Mouse (Mus musculus) E14TG2a.4 (cell line): ENCODE data around the gene Gm20518.
A peak's percentile ranks its signal among the peaks of the same experiment; 100 is the strongest.

Source experiments
- H3K27me3 ChIP-seq: 2 replicates; pipeline ENCODE4 v1.6.1; 2014; ENCODE audit warnings: low read length, control low read depth; ENCODE audit not compliant: insufficient read depth
- H3K36me3 ChIP-seq: 2 replicates; pipeline ENCODE4 v1.6.1; 2014; ENCODE audit warnings: low read length, control low read depth; ENCODE audit not compliant: insufficient read depth
- H3K4me1 ChIP-seq: replicated peaks from 2 replicates; pipeline ENCODE4 v1.6.1; 2014; ENCODE audit warnings: low read depth, low read length, control low read depth
- H3K4me3 ChIP-seq: replicated peaks from 2 replicates; pipeline ENCODE4 v1.5.1; 2014; ENCODE audit warnings: mild to moderate bottlenecking, low read length
- H3K9me3 ChIP-seq: 2 replicates; pipeline ENCODE4 v1.6.1; 2014; ENCODE audit warnings: low read length, control low read depth
- CTCF ChIP-seq: conservative IDR thresholded peaks from 2 replicates; pipeline ENCODE4 v1.5.1; 2014; ENCODE audit warnings: low read length
- NANOG ChIP-seq: IDR thresholded peaks from 2 replicates; pipeline ENCODE4 v1.6.1; 2014; ENCODE audit warnings: borderline replicate concordance, low read length, mixed read lengths
- POU5F1 ChIP-seq: IDR thresholded peaks from 2 replicates; pipeline ENCODE4 v1.6.1; 2014; ENCODE audit warnings: low read length, borderline replicate concordance

Gene Gm20518

GRCm38 (mm10) chr16:17929211-17929610 is 37.7 kb upstream of the Gm20518 start:
- H3K4me1 ChIP-seq, result peaks cover 63% of the 10 kb centered on the region
- H3K4me3 ChIP-seq, result peak overlapping the region; percentile 95
- no peaks in the 10 kb centered on the region for H3K27me3 ChIP-seq
- TF ChIP-seq NANOG (no peak), CTCF (no peak), POU5F1 (no peak)
- no peaks in the 10 kb centered on the region for H3K9me3 ChIP-seq
- H3K36me3 ChIP-seq, result peaks cover 43% of the 10 kb centered on the region

- H3K27me3 ChIP-seq, result no peaks in the 10 kb centered on the region
- H3K4me1 ChIP-seq, result peaks cover 69% of the 10 kb centered on the region
- no peaks in the 10 kb centered on the region for H3K9me3 ChIP-seq
- TF ChIP-seq NANOG, result peak; percentile 88
- TF ChIP-seq CTCF, result peak; percentile 30; the same call in 1 of the 2 replicates
- no peak for TF ChIP-seq POU5F1
- peak overlapping the region; percentile 95 for H3K4me3 ChIP-seq
- peaks cover 49% of the 10 kb centered on the region for H3K36me3 ChIP-seq
Observed at GRCm38 (mm10) chr16:17928627-17929104, 37.2 kb upstream of the Gm20518 start.

- Histone ChIP-seq H3K4me3 (peak within 1 kb of the TSS; percentile 95), H3K36me3 (peaks cover 54% of the 10 kb centered on the region), H3K9me3 (no peaks in the 10 kb centered on the region), H3K27me3 (no peaks in the 10 kb centered on the region), H3K4me1 (peaks cover 70% of the 10 kb centered on the region)
- TF ChIP-seq CTCF, result no peak
- TF ChIP-seq NANOG, result no peak
- no peak for TF ChIP-seq POU5F1
Observed at GRCm38 (mm10) chr16:17928087-17928580, 36.7 kb upstream of the Gm20518 start, which contains the start of gene Slc25a1. TSS of gene Slc25a1 (minus strand) at chr16:17928219.

GRCm38 (mm10) chr16:17927351-17928082 is 36.0 kb upstream of the Gm20518 start:
- Histone ChIP-seq H3K4me3 (peak overlapping the region; percentile 95), H3K36me3 (peaks cover 55% of the 10 kb centered on the region), H3K27me3 (no peaks in the 10 kb centered on the region), H3K9me3 (no peaks in the 10 kb centered on the region), H3K4me1 (peaks cover 77% of the 10 kb centered on the region)
- no peak for TF ChIP-seq NANOG
- no peak for TF ChIP-seq CTCF
- no peak for TF ChIP-seq POU5F1

GRCm38 (mm10) chr16:17922163-17922538 is 30.7 kb upstream of the Gm20518 start:
- Histone ChIP-seq H3K36me3 (peaks cover 41% of the 10 kb centered on the region), H3K27me3 (peaks cover 29% of the 10 kb centered on the region), H3K4me1 (peaks cover 73% of the 10 kb centered on the region), H3K4me3 (peak overlapping the region; percentile 94), H3K9me3 (no peaks in the 10 kb centered on the region)
- TF ChIP-seq NANOG, result no peak
- TF ChIP-seq POU5F1, result no peak
- TF ChIP-seq CTCF, result no peak

- H3K4me1 ChIP-seq, result peaks cover 67% of the 10 kb centered on the region
- H3K27me3 ChIP-seq, result peaks cover 35% of the 10 kb centered on the region
- peaks cover 35% of the 10 kb centered on the region for H3K36me3 ChIP-seq
- no peaks in the 10 kb centered on the region for H3K9me3 ChIP-seq
- H3K4me3 ChIP-seq, result peak overlapping the region; percentile 94
- no peak for TF ChIP-seq POU5F1
- TF ChIP-seq CTCF, result peak; percentile 32
- TF ChIP-seq NANOG, result no peak
Observed at GRCm38 (mm10) chr16:17921325-17922162, 30.1 kb upstream of the Gm20518 start.

- Histone ChIP-seq H3K27me3 (peaks cover 44% of the 10 kb centered on the region), H3K4me1 (peaks cover 57% of the 10 kb centered on the region), H3K9me3 (no peaks in the 10 kb centered on the region), H3K4me3 (peak overlapping the region; percentile 94), H3K36me3 (peaks cover 26% of the 10 kb centered on the region)
- TF ChIP-seq POU5F1 (no peak), CTCF (no peak), NANOG (no peak)
Observed at GRCm38 (mm10) chr16:17920586-17920985, 29.1 kb upstream of the Gm20518 start.
